Mouse (Mus musculus) intestine, postnatal 0 days (tissue): ENCODE data around the gene Doc2g. TPM values are rescaled to one million over a fixed set of nuclear protein-coding genes. Genes with fewer than 3 reads are reported as not detected.

Experiments
- ATAC-seq: fragments of 200-750 bp; cut with Nextera tagmentation; 2 replicates; pipeline ENCODE4 v1.8.0; 2017; ENCODE audit warnings: mild to moderate bottlenecking, moderate TSS enrichment, moderate library complexity
- H3K27ac ChIP-seq: fragments of 300-500 bp; sonication (generic); 2 replicates; pipeline ENCODE4 v1.5.1; 2014; ENCODE audit warnings: mild to moderate bottlenecking, low read depth, low read length, moderate library complexity
- H3K27me3 ChIP-seq: fragments of 300-500 bp; sonication (generic); replicated peaks from 2 replicates; pipeline ENCODE4 v1.6.1; 2014; ENCODE audit warnings: low read length, mixed read lengths; ENCODE audit not compliant: control insufficient read depth, insufficient read depth
- H3K36me3 ChIP-seq: fragments of 300-500 bp; sonication (generic); 2 replicates; pipeline ENCODE4 v1.6.1; 2014; ENCODE audit warnings: mild to moderate bottlenecking, moderate library complexity; ENCODE audit not compliant: control insufficient read depth, insufficient read depth
- H3K4me1 ChIP-seq: fragments of 300-500 bp; sonication (generic); replicated peaks from 2 replicates; pipeline ENCODE4 v1.6.1; 2014; ENCODE audit warnings: antibody characterized with exemption, low read length, mixed read lengths; ENCODE audit not compliant: control insufficient read depth, insufficient read depth
- H3K4me2 ChIP-seq: fragments of 300-500 bp; sonication (generic); replicated peaks from 2 replicates; pipeline ENCODE4 v1.6.1; 2014; ENCODE audit warnings: low read depth, mild to moderate bottlenecking, moderate library complexity
- H3K4me3 ChIP-seq: fragments of 300-500 bp; sonication (generic); 2 replicates; pipeline ENCODE4 v1.5.1; 2014; ENCODE audit warnings: low read depth, low read length
- H3K9ac ChIP-seq: fragments of 300-500 bp; sonication (generic); 2 replicates; pipeline ENCODE4 v1.6.1; 2014; ENCODE audit warnings: mild to moderate bottlenecking, low read depth, low read length
- H3K9me3 ChIP-seq: fragments of 300-500 bp; sonication (generic); 2 replicates; pipeline ENCODE4 v1.6.1; 2016; ENCODE audit warnings: mixed run types; ENCODE audit not compliant: control insufficient read depth
- CTCF ChIP-seq: sonication (generic); IDR thresholded peaks from 2 replicates; pipeline ENCODE4 v1.5.1; 2016; ENCODE audit warnings: low read depth, mild to moderate bottlenecking, control low read depth, antibody characterized with exemption, moderate library complexity
- WGBS: fragments of 180-500 bp; shearing (Covaris S2); extraction: QIAGEN DNeasy Blood & Tissue Kit; methylation state at CpG from one replicate; pipeline ENCODE4 v1.1.7; 2014; 5-methylcytosine and 5-hydroxymethylcytosine counted together
- polyA plus RNA-seq: library from polyadenylated mRNA; unstranded; fragments of >200 nt; fragmentation: Nextera tagmentation; extraction: Ambion mirVana; gene quantifications from 2 replicates; pipeline ENCODE4 v1.2.1, GENCODE M21; 2015

The Doc2g gene
- polyA plus RNA-seq, 1 experiment from 2014 or later: 0.64 TPM

DNA sequence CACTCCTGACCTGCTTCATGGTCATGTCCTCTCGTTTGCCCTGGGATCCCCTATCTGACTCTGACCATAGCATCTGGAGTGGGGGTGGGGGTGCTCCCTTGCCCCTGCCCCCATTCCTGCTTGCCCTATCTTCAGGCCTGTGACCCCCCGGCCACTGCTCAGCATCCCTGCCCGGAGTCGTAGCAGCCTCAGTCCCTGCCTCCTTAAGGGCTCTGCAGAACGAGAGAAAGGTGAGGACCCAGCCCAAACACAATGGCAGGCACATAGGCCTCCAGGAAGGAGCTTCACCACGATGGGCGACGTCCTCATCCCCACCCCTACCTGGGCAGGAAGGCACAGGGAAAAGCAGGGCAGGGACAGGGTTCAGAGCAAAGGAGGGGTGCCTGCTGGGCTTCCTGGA lies 4.8 kb upstream of the Doc2g start:
- Histone ChIP-seq H3K4me1 (peaks cover 7% of the 10 kb centered on the region; the same call in 1 of the 2 replicates), H3K9ac (no peak overlapping the region), H3K4me3 (no peak overlapping the region), H3K9me3 (no peaks in the 10 kb centered on the region), H3K4me2 (no peak overlapping the region), H3K27ac (no peak overlapping the region), H3K27me3 (no peaks in the 10 kb centered on the region), H3K36me3 (no peaks in the 10 kb centered on the region)
- ATAC-seq: no peak
- WGBS: 75% methylated on average over 8 of the region's 8 CpGs
- TF ChIP-seq CTCF: no peak

DNA sequence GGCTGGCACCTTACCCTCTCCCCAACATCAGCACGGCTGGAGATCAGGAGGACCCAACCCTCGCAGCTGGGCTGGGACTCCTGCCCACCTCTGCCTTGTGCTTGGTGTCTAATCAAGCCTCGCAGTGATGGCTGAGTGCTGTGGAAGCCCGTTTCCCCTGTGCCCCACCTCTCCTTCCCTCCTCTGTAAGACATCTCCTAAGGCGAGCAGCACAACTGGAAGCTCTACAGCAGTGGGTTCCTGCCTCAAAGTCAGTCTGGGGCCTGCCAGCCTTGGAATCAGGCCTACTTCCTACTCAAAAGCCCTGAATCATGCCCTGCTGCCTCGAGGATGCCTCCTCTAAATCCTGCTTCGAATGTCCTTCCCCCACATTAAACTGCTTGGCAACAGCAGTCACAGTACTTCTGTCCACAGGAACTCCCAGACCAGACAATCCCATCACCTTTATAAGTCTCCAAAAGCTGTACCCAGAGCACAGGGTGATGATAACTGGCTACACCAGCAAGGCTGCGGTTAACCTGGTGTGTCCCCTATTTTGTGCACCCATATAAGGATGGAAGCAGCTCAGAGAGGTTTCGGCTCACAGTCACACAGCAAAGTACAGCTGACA lies 3.9 kb upstream of the Doc2g start:
- H3K27me3 ChIP-seq: no peaks in the 10 kb centered on the region
- no peak for TF ChIP-seq CTCF
- no peak overlapping the region for H3K27ac ChIP-seq
- peak overlapping the region; percentile 59 for H3K4me3 ChIP-seq
- 83% methylated on average over 9 of the region's 9 CpGs for WGBS
- peak overlapping the region; percentile 72 for H3K4me2 ChIP-seq
- no peaks in the 10 kb centered on the region for H3K9me3 ChIP-seq
- peak overlapping the region; percentile 53; the same call in 1 of the 2 replicates for H3K9ac ChIP-seq
- H3K4me1 ChIP-seq: peaks cover 7% of the 10 kb centered on the region; the same call in 1 of the 2 replicates
- no peak for ATAC-seq
- no peaks in the 10 kb centered on the region for H3K36me3 ChIP-seq

DNA sequence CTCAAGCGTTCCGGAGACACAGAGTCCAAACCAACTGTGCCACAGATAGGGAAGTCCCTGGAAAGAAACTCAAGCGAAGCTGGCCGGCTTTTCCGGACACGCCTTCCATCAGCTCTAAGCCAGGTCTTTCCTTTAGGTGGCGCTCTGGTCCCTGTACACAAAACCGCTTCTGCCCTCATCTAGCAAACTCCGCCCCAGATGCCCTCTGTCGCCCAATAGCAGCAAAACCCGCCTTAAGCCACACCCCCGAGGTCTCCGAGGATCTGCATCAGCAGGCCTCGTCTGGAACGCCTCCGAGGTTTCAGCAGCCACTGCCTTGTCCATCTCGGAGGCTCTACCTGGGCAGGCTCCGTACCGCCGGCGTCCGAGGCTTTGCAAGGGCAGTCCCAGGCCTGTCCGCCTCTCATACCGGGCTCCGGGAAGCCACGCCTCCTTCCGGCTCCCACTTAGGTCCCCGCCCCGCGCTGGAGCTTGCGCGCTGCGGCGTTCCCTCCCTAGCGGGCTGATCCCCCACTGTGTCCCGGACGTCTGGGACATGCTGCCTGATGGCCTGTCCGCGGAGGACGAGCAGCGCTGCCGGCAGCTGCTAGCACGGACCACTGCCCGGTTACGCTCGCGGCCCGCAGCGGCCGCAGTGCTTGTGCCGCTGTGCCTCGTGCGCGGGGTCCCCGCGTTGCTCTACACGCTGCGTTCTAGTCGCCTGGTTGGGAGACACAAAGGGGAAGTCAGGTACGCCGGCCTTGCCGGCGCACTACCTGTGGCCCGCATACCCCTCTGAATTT lies 2.8 kb upstream of the Doc2g start, which contains the start of the genes Nudt8 and Gm49405:
Gene Nudt8, plus strand, starts transcription at position 462 of the 782 bp plus-strand sequence.
Gene Gm49405, plus strand, starts transcription at position 508 of the 782 bp plus-strand sequence.
- ATAC-seq: peak; percentile 86
- Histone ChIP-seq H3K27ac (peak within 1 kb of the TSS; percentile 91), H3K9me3 (no peaks in the 10 kb centered on the region), H3K4me1 (peaks cover 7% of the 10 kb centered on the region; the same call in 1 of the 2 replicates), H3K4me3 (peak within 1 kb of the TSS; percentile 59), H3K4me2 (peak within 1 kb of the TSS; percentile 72), H3K27me3 (no peaks in the 10 kb centered on the region), H3K36me3 (peaks cover 3% of the 10 kb centered on the region), H3K9ac (peak within 1 kb of the TSS; percentile 60)
- TF ChIP-seq CTCF: peak; percentile 92
- under 1% methylated on average over 64 of the region's 64 CpGs for WGBS

DNA sequence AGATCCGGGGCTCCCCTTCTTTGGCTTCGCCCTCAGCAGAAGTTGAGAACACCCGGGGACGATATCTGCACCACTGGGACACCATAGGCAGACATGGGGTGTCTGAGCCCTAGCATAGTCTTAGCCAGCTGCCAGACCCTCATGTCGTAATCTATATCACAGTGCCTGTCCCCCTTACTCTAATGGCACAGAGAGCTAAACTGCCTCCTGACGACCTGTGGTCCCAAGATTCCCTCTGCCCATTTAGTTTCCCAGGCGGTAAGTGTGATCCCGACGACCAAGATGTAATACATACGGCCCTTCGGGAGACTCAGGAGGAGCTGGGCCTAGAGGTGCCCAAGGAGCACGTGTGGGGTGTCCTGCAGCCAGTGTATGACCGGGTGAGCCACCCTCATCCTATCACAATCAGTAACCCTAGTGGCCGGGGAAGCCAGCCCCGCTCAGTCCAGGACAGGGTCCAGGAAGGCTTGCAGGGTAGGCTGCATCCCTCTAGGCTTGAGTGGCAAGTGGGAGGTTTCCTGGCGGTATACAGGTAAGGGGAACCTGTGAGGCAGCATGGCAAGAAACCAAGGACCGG lies 2.1 kb upstream of the Doc2g start:
- no peaks in the 10 kb centered on the region for H3K27me3 ChIP-seq
- no peak for ATAC-seq
- H3K9me3 ChIP-seq: no peaks in the 10 kb centered on the region
- 16% methylated on average over 17 of the region's 17 CpGs for WGBS
- H3K4me3 ChIP-seq: peak overlapping the region; percentile 59
- TF ChIP-seq CTCF: no peak
- peaks cover 7% of the 10 kb centered on the region; the same call in 1 of the 2 replicates for H3K4me1 ChIP-seq
- peak overlapping the region; percentile 60 for H3K9ac ChIP-seq
- H3K36me3 ChIP-seq: peaks cover 9% of the 10 kb centered on the region
- H3K27ac ChIP-seq: peak overlapping the region; percentile 91
- peak overlapping the region; percentile 72 for H3K4me2 ChIP-seq

- Histone ChIP-seq H3K27me3 (no peaks in the 10 kb centered on the region), H3K4me1 (peaks cover 7% of the 10 kb centered on the region; the same call in 1 of the 2 replicates), H3K9ac (no peak overlapping the region; the same call in 1 of the 2 replicates), H3K4me3 (no peak overlapping the region), H3K36me3 (peaks cover 16% of the 10 kb centered on the region), H3K4me2 (no peak overlapping the region; the same call in 1 of the 2 replicates), H3K27ac (no peak overlapping the region), H3K9me3 (no peaks in the 10 kb centered on the region)
- no peak for ATAC-seq
- TF ChIP-seq CTCF: no peak
- 73% methylated on average over 5 of the region's 5 CpGs for WGBS
These were observed 1.4 kb upstream of the Doc2g start for GRCm38 (mm10) chr19:4001752-4002151.

DNA sequence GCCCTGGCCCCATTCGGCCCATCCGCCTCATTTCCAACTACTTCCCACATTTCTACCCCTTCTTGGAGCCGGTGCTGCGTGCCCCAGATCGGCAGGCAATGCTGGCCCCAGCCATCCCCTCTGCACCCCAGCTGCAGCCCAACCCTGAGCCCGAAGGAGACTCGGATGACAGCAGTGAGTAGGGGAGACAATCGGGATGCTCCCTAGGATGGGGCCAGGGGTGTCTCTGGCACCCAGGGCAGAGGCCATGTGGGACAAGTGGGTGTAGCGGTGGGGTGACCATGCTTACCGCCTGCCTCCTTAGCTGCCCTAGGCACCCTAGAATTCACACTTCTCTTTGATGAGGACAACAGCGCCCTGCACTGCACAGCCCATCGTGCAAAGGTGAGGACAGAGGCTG lies 528 bp downstream of the Doc2g start:
- Histone ChIP-seq H3K27me3 (no peaks in the 10 kb centered on the region), H3K9ac (no peak overlapping the region), H3K4me2 (no peak overlapping the region), H3K4me3 (no peak overlapping the region), H3K27ac (no peak overlapping the region), H3K36me3 (peaks cover 35% of the 10 kb centered on the region), H3K9me3 (no peaks in the 10 kb centered on the region), H3K4me1 (peaks cover 7% of the 10 kb centered on the region; the same call in 1 of the 2 replicates)
- no peak for ATAC-seq
- 73% methylated on average over 12 of the region's 12 CpGs for WGBS
- TF ChIP-seq CTCF: no peak
